Comparison of ENCODE assay signal across 20 mouse cellular contexts in the genomic region with DNA sequence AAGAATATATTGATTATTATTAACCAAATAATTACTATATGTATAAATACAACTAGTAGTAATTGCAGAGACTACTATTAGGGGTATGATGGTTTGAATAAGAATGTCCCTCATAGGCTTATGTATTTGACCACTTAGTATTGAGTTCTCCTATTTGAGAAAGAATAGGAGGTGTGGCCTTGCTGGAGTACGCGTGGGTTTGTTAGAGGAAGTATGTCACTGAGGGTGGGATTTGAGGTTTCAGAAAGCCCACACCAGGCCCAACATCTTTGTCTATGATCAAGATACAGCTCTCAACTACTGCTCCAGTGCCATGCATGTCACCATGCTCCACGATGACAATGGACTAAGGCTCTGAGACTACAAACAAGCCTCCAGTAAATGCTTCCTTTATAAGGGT. TPM values are rescaled to one million over a fixed set of nuclear protein-coding genes. Genes with fewer than 3 reads are reported as not detected.
DNase-seq lines count a peak whose midpoint lies in the region; ATAC-seq and TF ChIP-seq lines count a peak whose summit lies in the region.
"Had no signal": no experiment of that assay in that cellular context is flagged by ENCODE, and none has a peak within 500 bp of the region (broad histone marks: within the 10 kb centered on the region; RNA-seq: fewer than 3 reads in every experiment).

No protein-coding gene starts in this region.

- 93% methylated on average over 3 of the region's 3 CpGs for WGBS in forebrain, embryonic 10.5 days
- 91% methylated on average over 3 of the region's 3 CpGs for WGBS in forebrain, embryonic 15.5 days
- 85% methylated on average over 3 of the region's 3 CpGs for WGBS in liver, embryonic 11.5 days

- ATAC-seq in forebrain, embryonic 15.5 days (replicated peaks), result no peak
- no peak for ATAC-seq in liver, embryonic 11.5 days (replicated peaks; ENCODE audit: low FRiP score)
- ATAC-seq in granulocyte monocyte progenitor cell, adult 5-6 weeks (replicated peaks; ENCODE audit: poor library complexity, severe bottlenecking), result peak; percentile 45
- ATAC-seq: forebrain, embryonic 16.5 days; inflammation-experienced regulatory T-cells, adult 6 months had no signal

- H3K4me2 ChIP-seq in forebrain, embryonic 15.5 days (replicated peaks), result no peak overlapping the region
- H3K4me2 ChIP-seq in liver, embryonic 11.5 days, result no peak overlapping the region; the same call in 1 of the 2 replicates
- H3K4me2 ChIP-seq in myocyte (ENCODE audit: low read depth), result peak overlapping the region; percentile 88

- no peaks in the 10 kb centered on the region for H3K9me3 ChIP-seq in forebrain, embryonic 10.5 days
- no peaks in the 10 kb centered on the region for H3K9me3 ChIP-seq in forebrain, embryonic 15.5 days
- no peaks in the 10 kb centered on the region for H3K9me3 ChIP-seq in liver, embryonic 11.5 days (ENCODE audit: control insufficient read depth, low read length)
- H3K9me3 ChIP-seq: embryonic facial prominence, embryonic 15.5 days; heart, embryonic 12.5 days had no signal

- DNase-seq in forebrain, embryonic 10.5 days (ENCODE audit: extremely low spot score, low spot score), result no peak
- DNase-seq in liver, embryonic 11.5 days (ENCODE audit: low spot score), result no peak
- no peak for DNase-seq in liver
- DNase-seq in lung, postnatal 14 days, result no peak
- no peak for DNase-seq in MN1 (ENCODE audit: low spot score)
- DNase-seq: cerebellum, postnatal 14 days; gastrocnemius, adult 2 months; layer of hippocampus, adult 9-11 months; left cerebral cortex, postnatal 4 days; lung, adult 18-20 months; thymus, adult 18-20 months had no signal

- H3K36me3 ChIP-seq in forebrain, embryonic 10.5 days (replicated peaks), result peaks cover 71% of the 10 kb centered on the region
- H3K36me3 ChIP-seq in forebrain, embryonic 15.5 days, result peaks cover 47% of the 10 kb centered on the region
- peaks cover 20% of the 10 kb centered on the region for H3K36me3 ChIP-seq in liver, embryonic 11.5 days (ENCODE audit: control insufficient read depth, insufficient read depth, low read length)
- peaks cover 12% of the 10 kb centered on the region for H3K36me3 ChIP-seq in myocyte (ENCODE audit: control insufficient read depth, insufficient read depth)

- H3K4me1 ChIP-seq in forebrain, embryonic 10.5 days, result peaks cover 22% of the 10 kb centered on the region
- H3K4me1 ChIP-seq in forebrain, embryonic 15.5 days, result peaks cover 14% of the 10 kb centered on the region
- H3K4me1 ChIP-seq in liver, embryonic 11.5 days (replicated peaks; ENCODE audit: control insufficient read depth, insufficient read depth, low read length), result peaks cover 5% of the 10 kb centered on the region; the same call in 1 of the 2 replicates

- peaks cover 27% of the 10 kb centered on the region for H3K79me2 ChIP-seq in myocyte (ENCODE audit: control insufficient read depth, insufficient read depth)

- H3K4me3 ChIP-seq in forebrain, embryonic 10.5 days, result peak overlapping the region; percentile 92; the same call in 1 of the 2 replicates
- no peak overlapping the region for H3K4me3 ChIP-seq in forebrain, embryonic 15.5 days
- peak overlapping the region; percentile 12; the same call in 1 of the 2 replicates for H3K4me3 ChIP-seq in liver, embryonic 11.5 days (ENCODE audit: low read depth, low read length)
- H3K4me3 ChIP-seq in myocyte, result peak overlapping the region; percentile 61

- TF ChIP-seq POLR2A in myocyte (IDR thresholded peaks at IDR 0.05; ENCODE audit: insufficient read length, low read depth), result no peak

- no peak overlapping the region for H3K9ac ChIP-seq in forebrain, embryonic 15.5 days (replicated peaks)
- no peak overlapping the region for H3K9ac ChIP-seq in liver, embryonic 11.5 days (ENCODE audit: low read depth, low read length)

- no peak overlapping the region for H3ac ChIP-seq in myocyte (ENCODE audit: control insufficient read depth, insufficient read length)

- no peak overlapping the region for H3K27ac ChIP-seq in forebrain, embryonic 10.5 days
- no peak overlapping the region for H3K27ac ChIP-seq in forebrain, embryonic 15.5 days (replicated peaks)
- H3K27ac ChIP-seq in liver, embryonic 11.5 days (ENCODE audit: low read depth, low read length), result no peak overlapping the region
- H3K27ac ChIP-seq: kidney, postnatal 0 days; macrophage had no signal

- H3K27me3 ChIP-seq in forebrain, embryonic 10.5 days (ENCODE audit: poor library complexity, severe bottlenecking), result no peaks in the 10 kb centered on the region
- H3K27me3 ChIP-seq in forebrain, embryonic 15.5 days, result no peaks in the 10 kb centered on the region
- H3K27me3 ChIP-seq in liver, embryonic 11.5 days (replicated peaks; ENCODE audit: control insufficient read depth, insufficient read depth, low read length), result no peaks in the 10 kb centered on the region
- H3K27me3 ChIP-seq in myocyte (ENCODE audit: control insufficient read depth, insufficient read depth, insufficient read length), result no peaks in the 10 kb centered on the region
- H3K27me3 ChIP-seq: embryonic facial prominence, embryonic 15.5 days; heart, embryonic 12.5 days had no signal

TF ChIP-seq in myocyte, 11 proteins besides CTCF, POLR2A, EP300 and RAD21:
- no peak for TF ChIP-seq MYOD1 (IDR thresholded peaks at IDR 0.05; ENCODE audit: control insufficient read depth in 1 of 3, insufficient read length in 2 of 3, low read depth in 2 of 3)
- TF ChIP-seq POLR2AphosphoS2 (IDR thresholded peaks at IDR 0.05; ENCODE audit: insufficient read length, low read depth), result no peak
- no peak for TF ChIP-seq E2F4 (IDR thresholded peaks at IDR 0.05; ENCODE audit: insufficient read depth)
- TF ChIP-seq MAX (IDR thresholded peaks at IDR 0.05; ENCODE audit: low read depth), result no peak
- TF ChIP-seq SRF (IDR thresholded peaks at IDR 0.05; ENCODE audit: control insufficient read depth, insufficient read length, low read depth), result no peak
- no peak for TF ChIP-seq TCF12 (IDR thresholded peaks at IDR 0.05; ENCODE audit: insufficient read depth, poor library complexity, severe bottlenecking)
- no peak for TF ChIP-seq TCF3 (IDR thresholded peaks at IDR 0.05; ENCODE audit: insufficient read length, low read depth)
- no peak for TF ChIP-seq MYOG (IDR thresholded peaks at IDR 0.05; ENCODE audit: control insufficient read depth in 1 of 3, insufficient read depth in 1 of 3, insufficient read length in 2 of 3, low read depth in 2 of 3)

RNA-seq across cellular contexts. Expression of a gene that starts 1.6 kb away (rescaled TPM):
- polyA plus RNA-seq in forebrain, embryonic 10.5 days (2016; fragmentation: Nextera tagmentation; extraction: Ambion mirVana), result 51.7 and 52.9 TPM in 2 replicates
- 38.0 and 40.7 TPM in 2 replicates for polyA plus RNA-seq in forebrain, embryonic 15.5 days (2015; fragmentation: Nextera tagmentation; extraction: Ambion mirVana)
- polyA plus RNA-seq in liver, embryonic 11.5 days (2014; fragmentation: Nextera tagmentation; extraction: Ambion mirVana), result 69.6 and 77.8 TPM in 2 replicates
- 40.6 and 49.3 TPM in 2 replicates for total RNA-seq in granulocyte monocyte progenitor cell, adult 5-6 weeks (2014; fragmentation: Nextera tagmentation)
- 40.9 and 52.5 TPM in 2 replicates for total RNA-seq in granulocyte monocyte progenitor cell, adult 5-6 weeks (2017)
- polyA plus RNA-seq in myocyte (2012; fragmentation: generic; extraction: Trizol), result 22.3 TPM

RNA-seq across cellular contexts. Expression of a gene that starts 20.7 kb away (rescaled TPM):
- polyA plus RNA-seq in forebrain, embryonic 10.5 days (2016; fragmentation: Nextera tagmentation; extraction: Ambion mirVana), result 46.0 and 46.7 TPM in 2 replicates
- 48.4 and 48.9 TPM in 2 replicates for polyA plus RNA-seq in forebrain, embryonic 15.5 days (2015; fragmentation: Nextera tagmentation; extraction: Ambion mirVana)
- polyA plus RNA-seq in liver, embryonic 11.5 days (2014; fragmentation: Nextera tagmentation; extraction: Ambion mirVana), result 30.8 and 33.6 TPM in 2 replicates
- 52.7 and 53.4 TPM in 2 replicates for total RNA-seq in granulocyte monocyte progenitor cell, adult 5-6 weeks (2014; fragmentation: Nextera tagmentation)
- 8.0 and 9.4 TPM in 2 replicates for total RNA-seq in granulocyte monocyte progenitor cell, adult 5-6 weeks (2017)
- 17.2 TPM for polyA plus RNA-seq in myocyte (2012; fragmentation: generic; extraction: Trizol)

RNA-seq across cellular contexts. Expression of a gene that starts 59.8 kb away (rescaled TPM):
- 8.1 and 9.0 TPM in 2 replicates for polyA plus RNA-seq in forebrain, embryonic 10.5 days (2016; fragmentation: Nextera tagmentation; extraction: Ambion mirVana)
- polyA plus RNA-seq in forebrain, embryonic 15.5 days (2015; fragmentation: Nextera tagmentation; extraction: Ambion mirVana), result 8.9 and 10.2 TPM in 2 replicates
- 11.2 and 11.9 TPM in 2 replicates for polyA plus RNA-seq in liver, embryonic 11.5 days (2014; fragmentation: Nextera tagmentation; extraction: Ambion mirVana)
- 34.4 and 41.3 TPM in 2 replicates for total RNA-seq in granulocyte monocyte progenitor cell, adult 5-6 weeks (2014; fragmentation: Nextera tagmentation)
- 34.6 and 37.6 TPM in 2 replicates for total RNA-seq in granulocyte monocyte progenitor cell, adult 5-6 weeks (2017)
- 10.7 TPM for polyA plus RNA-seq in myocyte (2012; fragmentation: generic; extraction: Trizol)
